Mouse (Mus musculus) neural tube, embryonic 10.5 days (tissue): ENCODE data around the gene B430306N03Rik.
"Not testable (repeated sequence)": the region's sequence is repeated elsewhere in the genome, so short reads cannot be mapped to it uniquely, and the experiment has no call there.

Experiments used
- DNase-seq: peaks from one replicate; pipeline ENCODE4 v3.0.0-alpha.2; 2017; ENCODE audit warnings: low spot score; ENCODE audit errors: extremely low spot score

Gene B430306N03Rik

GRCm38 (mm10) chr17:48312124-48312523 is 3.8 kb upstream of the B430306N03Rik start:
- no peak for DNase-seq

- no peak for DNase-seq
Measured at GRCm38 (mm10) chr17:48318686-48319085, 2.7 kb downstream of the B430306N03Rik start.

- DNase-seq = no peak
Measured at GRCm38 (mm10) chr17:48321279-48321678, 5.3 kb downstream of the B430306N03Rik start.

- no peak for DNase-seq
Measured at GRCm38 (mm10) chr17:48323236-48323635, 7.3 kb downstream of the B430306N03Rik start.

- no peak for DNase-seq
Measured at GRCm38 (mm10) chr17:48324258-48324657, 8.3 kb downstream of the B430306N03Rik start.

- DNase-seq = no peak
Measured at GRCm38 (mm10) chr17:48325093-48325492, 9.2 kb downstream of the B430306N03Rik start.

- no peak for DNase-seq
Measured at GRCm38 (mm10) chr17:48325638-48326037, 9.7 kb downstream of the B430306N03Rik start.

- no peak for DNase-seq
Measured at GRCm38 (mm10) chr17:48326656-48327055, 10.7 kb downstream of the B430306N03Rik start.

- no peak for DNase-seq
Measured at GRCm38 (mm10) chr17:48332524-48332923, 16.6 kb downstream of the B430306N03Rik start.

GRCm38 (mm10) chr17:48334186-48334585 is 18.2 kb downstream of the B430306N03Rik start:
- no peak for DNase-seq

GRCm38 (mm10) chr17:48336857-48337256 is 20.9 kb downstream of the B430306N03Rik start:
- peak; percentile 84 for DNase-seq

- no peak for DNase-seq
Measured at GRCm38 (mm10) chr17:48340267-48340666, 24.3 kb downstream of the B430306N03Rik start.

GRCm38 (mm10) chr17:48341947-48342346 is 26.0 kb downstream of the B430306N03Rik start:
- no peak for DNase-seq

- DNase-seq = no peak
Measured at GRCm38 (mm10) chr17:48343065-48343464, 27.1 kb downstream of the B430306N03Rik start.

- no peak for DNase-seq
Measured at GRCm38 (mm10) chr17:48345824-48346223, 29.9 kb downstream of the B430306N03Rik start.

GRCm38 (mm10) chr17:48346231-48346630 is 30.3 kb downstream of the B430306N03Rik start, which contains the start of gene Trem2:
Trem2 (plus strand) TSS chr17:48346401.
- DNase-seq = no peak

GRCm38 (mm10) chr17:48346834-48347233 is 30.9 kb downstream of the B430306N03Rik start:
- no peak for DNase-seq

GRCm38 (mm10) chr17:48347287-48347686 is 31.3 kb downstream of the B430306N03Rik start:
- no peak for DNase-seq

GRCm38 (mm10) chr17:48350681-48351193 is 34.8 kb downstream of the B430306N03Rik start:
- DNase-seq = no peak

GRCm38 (mm10) chr17:48352976-48353375 is 37.0 kb downstream of the B430306N03Rik start:
- DNase-seq = not testable (repeated sequence)

GRCm38 (mm10) chr17:48355822-48356221 is 39.9 kb downstream of the B430306N03Rik start:
- no peak for DNase-seq

GRCm38 (mm10) chr17:48357892-48358291 is 42.0 kb downstream of the B430306N03Rik start:
- DNase-seq = no peak

- DNase-seq = no peak
Measured at GRCm38 (mm10) chr17:48359616-48360015, 43.7 kb downstream of the B430306N03Rik start, which contains the start of gene Treml1. Treml1 (plus strand) TSS chr17:48359916.

- no peak for DNase-seq
Measured at GRCm38 (mm10) chr17:48360462-48360861, 44.5 kb downstream of the B430306N03Rik start.
